Mouse (Mus musculus) megakaryocyte, embryonic 14.5 days (primary cell): ENCODE measurements around the gene Fhl3.

ENCODE experiments used
- FLI1 ChIP-seq: IDR thresholded peaks from 2 replicates; pipeline ENCODE4 v1.6.1; 2012; ENCODE audit warnings: low read length, inconsistent platforms, mixed read lengths
- GATA1 ChIP-seq: IDR thresholded peaks from 3 replicates; pipeline ENCODE4 v1.6.1; 2012; ENCODE audit warnings: mixed read lengths, low read length, inconsistent platforms, borderline replicate concordance

GRCm38 (mm10) chr4:124652886-124653285 is 47.6 kb upstream of the Fhl3 start:
- no peak for TF ChIP-seq FLI1
- no peak for TF ChIP-seq GATA1
